Mouse (Mus musculus): Measurements from ENCODE around the gene Padi3.

Gene Padi3

GRCm38 (mm10) chr4:140780507-140780906, 29.9 kb downstream of the Padi3 start:
- no peak for DNase-seq (ENCODE audit: low spot score)

GRCm38 (mm10) chr4:140779803-140780397, 30.5 kb downstream of the Padi3 start:
- peak; percentile 32 for DNase-seq (ENCODE audit: low spot score)

GRCm38 (mm10) chr4:140776623-140777022, 33.8 kb downstream of the Padi3 start:
- no peak for DNase-seq (ENCODE audit: low spot score)

- no peak for DNase-seq (ENCODE audit: low spot score)
Measured at GRCm38 (mm10) chr4:140775876-140776275, 34.6 kb downstream of the Padi3 start.

- no peak for DNase-seq (ENCODE audit: low spot score)
Measured at GRCm38 (mm10) chr4:140774893-140775292, 35.6 kb downstream of the Padi3 start.

GRCm38 (mm10) chr4:140774025-140774800, 36.2 kb downstream of the Padi3 start, which contains the start of gene Padi4:
Padi4 (minus strand) TSS chr4:140774236.
- DNase-seq (ENCODE audit: low spot score): no peak

GRCm38 (mm10) chr4:140771091-140771490, 39.4 kb downstream of the Padi3 start:
- no peak for DNase-seq (ENCODE audit: low spot score)

- peak; percentile 65 for DNase-seq (ENCODE audit: low spot score)
Measured at GRCm38 (mm10) chr4:140770433-140770832, 40.0 kb downstream of the Padi3 start.

GRCm38 (mm10) chr4:140768973-140769372, 41.5 kb downstream of the Padi3 start:
- DNase-seq (ENCODE audit: low spot score): no peak

- no peak for DNase-seq (ENCODE audit: low spot score)
Measured at GRCm38 (mm10) chr4:140765936-140766335, 44.5 kb downstream of the Padi3 start.

GRCm38 (mm10) chr4:140763158-140763557, 47.3 kb downstream of the Padi3 start:
- DNase-seq (ENCODE audit: low spot score): peak; percentile 46

- no peak for DNase-seq (ENCODE audit: low spot score)
Measured at GRCm38 (mm10) chr4:140761601-140762000, 48.8 kb downstream of the Padi3 start.

- no peak for DNase-seq (ENCODE audit: low spot score)
Measured at GRCm38 (mm10) chr4:140755811-140756210, 54.6 kb downstream of the Padi3 start.

- DNase-seq (ENCODE audit: low spot score): no peak
Measured at GRCm38 (mm10) chr4:140753366-140753765, 57.1 kb downstream of the Padi3 start.

- DNase-seq (ENCODE audit: low spot score): peak; percentile 19
Measured at GRCm38 (mm10) chr4:140750328-140750727, 60.1 kb downstream of the Padi3 start.

- DNase-seq (ENCODE audit: low spot score): no peak
Measured at GRCm38 (mm10) chr4:140747978-140748377, 62.5 kb downstream of the Padi3 start.

- DNase-seq (ENCODE audit: low spot score): peak; percentile 38
Measured at GRCm38 (mm10) chr4:140744654-140745053, 65.8 kb downstream of the Padi3 start.

- DNase-seq (ENCODE audit: low spot score): no peak
Measured at GRCm38 (mm10) chr4:140743086-140743485, 67.4 kb downstream of the Padi3 start.

- no peak for DNase-seq (ENCODE audit: low spot score)
Measured at GRCm38 (mm10) chr4:140742543-140742942, 67.9 kb downstream of the Padi3 start, which contains the start of gene Padi6. Padi6 (minus strand) TSS chr4:140742643.

GRCm38 (mm10) chr4:140741401-140741800, 69.0 kb downstream of the Padi3 start:
- DNase-seq (ENCODE audit: low spot score): no peak

- no peak for DNase-seq (ENCODE audit: low spot score)
Measured at GRCm38 (mm10) chr4:140740655-140741054, 69.8 kb downstream of the Padi3 start.

Data from ovary, postnatal 36 days (tissue).